Mouse (Mus musculus) kidney, postnatal 0 days (tissue): ENCODE data around the gene Mpp5. TPM values are rescaled to one million over a fixed set of nuclear protein-coding genes. Genes with fewer than 3 reads are reported as not detected.

Experiments used
- ATAC-seq: fragments of 200-750 bp; cut with Nextera tagmentation; replicated peaks from 2 replicates; pipeline ENCODE4 v1.8.0; 2017; ENCODE audit warnings: low read depth, moderate number of reproducible peaks, moderate TSS enrichment, moderate library complexity; ENCODE audit not compliant: low FRiP score
- DNase-seq: peaks from one replicate; pipeline ENCODE4 v3.0.0-alpha.2; 2016; ENCODE audit warnings: low spot score
- H3K27ac ChIP-seq: fragments of 300-500 bp; sonication (generic); 2 replicates; pipeline ENCODE4 v1.5.1; 2014; ENCODE audit warnings: mild to moderate bottlenecking
- H3K27me3 ChIP-seq: fragments of 300-500 bp; sonication (generic); 2 replicates; pipeline ENCODE4 v1.6.1; 2014; ENCODE audit warnings: low read length, mixed read lengths; ENCODE audit not compliant: insufficient read depth
- H3K36me3 ChIP-seq: fragments of 300-500 bp; sonication (generic); 2 replicates; pipeline ENCODE4 v1.6.1; 2014; ENCODE audit warnings: low read length, mixed read lengths; ENCODE audit not compliant: insufficient read depth
- H3K4me1 ChIP-seq: fragments of 300-500 bp; sonication (generic); replicated peaks from 2 replicates; pipeline ENCODE4 v1.6.1; 2014; ENCODE audit warnings: antibody characterized with exemption, low read length, mixed read lengths; ENCODE audit not compliant: insufficient read depth
- H3K4me2 ChIP-seq: fragments of 300-500 bp; sonication (generic); 2 replicates; pipeline ENCODE4 v1.6.1; 2014; ENCODE audit warnings: mild to moderate bottlenecking, low read length, moderate library complexity, mixed read lengths
- H3K4me3 ChIP-seq: fragments of 300-500 bp; sonication (generic); replicated peaks from 2 replicates; pipeline ENCODE4 v1.5.1; 2014; ENCODE audit warnings: low read depth, low read length
- H3K9ac ChIP-seq: fragments of 300-500 bp; sonication (generic); 2 replicates; pipeline ENCODE4 v1.6.1; 2014; ENCODE audit warnings: low read depth, low read length
- H3K9me3 ChIP-seq: fragments of 300-500 bp; sonication (generic); replicated peaks from 2 replicates; pipeline ENCODE4 v1.6.1; 2016; ENCODE audit warnings: low read length, inconsistent platforms, mixed read lengths
- CTCF ChIP-seq: IDR thresholded peaks from 2 replicates; pipeline ENCODE4 v1.5.1; 2016; ENCODE audit warnings: antibody characterized with exemption, low read depth, mild to moderate bottlenecking, moderate library complexity
- WGBS: fragments of 180-500 bp; shearing (Covaris S2); extraction: QIAGEN DNeasy Blood & Tissue Kit; methylation state at CpG from one replicate; pipeline ENCODE4 v1.1.7; 2014; 5-methylcytosine and 5-hydroxymethylcytosine counted together
- polyA plus RNA-seq: library from polyadenylated mRNA; unstranded; fragments of >200 nt; fragmentation: Nextera tagmentation; extraction: Ambion mirVana; gene quantifications from 2 replicates; pipeline ENCODE4 v1.2.1, GENCODE M21; 2015

Gene Mpp5
- polyA plus RNA-seq, 1 experiment from 2014 or later, result 28.5 TPM

- Histone ChIP-seq H3K9me3 (no peaks in the 10 kb centered on the region), H3K4me3 (peak within 1 kb of the TSS; percentile 75), H3K9ac (peak within 1 kb of the TSS; percentile 84), H3K27ac (peak within 1 kb of the TSS; percentile 90), H3K36me3 (no peaks in the 10 kb centered on the region), H3K4me2 (peak within 1 kb of the TSS; percentile 82), H3K4me1 (peaks cover 9% of the 10 kb centered on the region), H3K27me3 (no peaks in the 10 kb centered on the region)
- DNase-seq (peak; percentile 99), ATAC-seq (peak; percentile 100)
- under 1% methylated on average over 54 of the region's 55 CpGs for WGBS
- peak; percentile 89 for TF ChIP-seq CTCF
These were observed 113.0 kb downstream of the Mpp5 start, which contains the start of the genes Atp6v1d and Eif2s1 for GRCm38 (mm10) chr12:78861496-78862253. Gene Atp6v1d (minus strand): TSS chr12:78861638. Gene Eif2s1 (plus strand): TSS chr12:78861819.

GRCm38 (mm10) chr12:78862254-78862730, 113.6 kb downstream of the Mpp5 start:
- DNase-seq (peak; percentile 18), ATAC-seq (no peak; the same call in 1 of the 2 replicates)
- WGBS, result 0% methylated on average over 22 of the region's 22 CpGs
- Histone ChIP-seq H3K27ac (peak overlapping the region; percentile 90), H3K4me2 (peak overlapping the region; percentile 67), H3K27me3 (no peaks in the 10 kb centered on the region), H3K4me3 (peak overlapping the region; percentile 75), H3K9ac (peak overlapping the region; percentile 84), H3K9me3 (no peaks in the 10 kb centered on the region), H3K36me3 (no peaks in the 10 kb centered on the region), H3K4me1 (peaks cover 9% of the 10 kb centered on the region)
- no peak for TF ChIP-seq CTCF

GRCm38 (mm10) chr12:78865434-78865833, 116.7 kb downstream of the Mpp5 start:
- Histone ChIP-seq H3K27me3 (no peaks in the 10 kb centered on the region), H3K9ac (no peak overlapping the region), H3K4me1 (peaks cover 4% of the 10 kb centered on the region), H3K4me2 (no peak overlapping the region), H3K27ac (no peak overlapping the region), H3K9me3 (no peaks in the 10 kb centered on the region), H3K4me3 (no peak overlapping the region), H3K36me3 (peaks cover 15% of the 10 kb centered on the region)
- 97% methylated on average over 1 of the region's 1 CpGs for WGBS
- ATAC-seq, result no peak
- peak; percentile 40; the same call in 1 of the 2 replicates for TF ChIP-seq CTCF
- no peak for DNase-seq

DNA sequence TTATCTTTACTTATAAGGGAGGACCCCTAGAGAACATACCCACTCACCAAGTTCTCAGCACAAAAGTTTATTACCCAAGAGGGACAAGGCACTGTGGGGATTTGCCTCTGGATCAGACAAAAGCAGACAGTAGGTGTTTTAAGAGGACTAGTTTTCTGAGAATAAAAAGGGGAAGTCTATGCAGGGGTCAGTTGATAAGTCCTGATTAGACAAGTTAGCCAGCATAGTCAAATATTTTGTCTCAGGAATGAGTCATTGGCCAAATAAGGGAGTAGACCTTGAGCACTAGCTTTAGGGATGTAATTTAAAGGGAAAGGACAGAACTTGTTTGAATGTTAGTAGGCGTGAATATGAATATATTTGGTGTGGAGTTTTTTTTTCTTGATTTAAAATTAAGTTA, 119.4 kb downstream of the Mpp5 start:
- H3K9ac ChIP-seq, result no peak overlapping the region
- H3K4me2 ChIP-seq, result no peak overlapping the region
- no peak overlapping the region for H3K4me3 ChIP-seq
- no peak overlapping the region for H3K27ac ChIP-seq
- 81% methylated on average over 1 of the region's 1 CpGs for WGBS
- ATAC-seq (no peak), DNase-seq (no peak)
- H3K9me3 ChIP-seq, result no peaks in the 10 kb centered on the region
- no peak for TF ChIP-seq CTCF
- peaks cover 15% of the 10 kb centered on the region for H3K36me3 ChIP-seq
- H3K27me3 ChIP-seq, result no peaks in the 10 kb centered on the region
- peaks cover 2% of the 10 kb centered on the region; the same call in 1 of the 2 replicates for H3K4me1 ChIP-seq

GRCm38 (mm10) chr12:78874581-78874980, 125.9 kb downstream of the Mpp5 start:
- peaks cover 28% of the 10 kb centered on the region for H3K36me3 ChIP-seq
- DNase-seq (no peak), ATAC-seq (no peak)
- no peaks in the 10 kb centered on the region for H3K27me3 ChIP-seq
- no peak overlapping the region for H3K27ac ChIP-seq
- H3K4me3 ChIP-seq, result no peak overlapping the region
- H3K9ac ChIP-seq, result no peak overlapping the region
- H3K4me2 ChIP-seq, result no peak overlapping the region
- no peaks in the 10 kb centered on the region for H3K4me1 ChIP-seq
- TF ChIP-seq CTCF, result 0 out of 2 replicates have a peak, but pooled peaks have one; percentile 8
- no peaks in the 10 kb centered on the region for H3K9me3 ChIP-seq
- 98% methylated on average over 3 of the region's 3 CpGs for WGBS

DNA sequence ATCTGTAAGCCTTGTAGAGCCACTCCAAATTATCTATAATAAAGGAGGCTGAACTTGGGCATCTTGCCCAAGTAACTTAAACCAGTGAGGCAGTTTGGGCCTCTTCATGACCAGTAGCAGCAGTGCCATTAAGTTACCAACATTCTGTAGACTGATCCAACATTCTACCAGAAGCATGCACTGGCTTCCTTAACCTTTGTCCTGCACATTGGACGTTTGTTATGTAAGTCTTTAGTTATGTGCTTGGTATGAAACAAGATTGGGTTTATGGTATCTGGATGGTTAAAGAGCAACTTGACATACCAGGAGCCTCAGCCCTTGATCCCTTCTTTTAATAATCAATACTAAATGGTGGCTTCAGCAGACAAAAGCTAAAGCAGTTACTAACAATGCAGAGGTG, 141.4 kb downstream of the Mpp5 start:
- no peak overlapping the region for H3K4me2 ChIP-seq
- 57% methylated on average over 1 of the region's 1 CpGs for WGBS
- H3K27ac ChIP-seq, result no peak overlapping the region
- DNase-seq (no peak), ATAC-seq (no peak)
- no peak for TF ChIP-seq CTCF
- H3K9me3 ChIP-seq, result no peaks in the 10 kb centered on the region
- H3K9ac ChIP-seq, result no peak overlapping the region
- H3K4me3 ChIP-seq, result no peak overlapping the region
- no peaks in the 10 kb centered on the region for H3K4me1 ChIP-seq
- H3K27me3 ChIP-seq, result no peaks in the 10 kb centered on the region
- H3K36me3 ChIP-seq, result peaks cover 6% of the 10 kb centered on the region; the same call in 1 of the 2 replicates

Other genes with a start within 250 kb of the Mpp5 start
- 0.14 TPM in 1 of 2 replicates, not detected in the other for gene Fam71d, start 57.4 kb upstream of the Mpp5 start, polyA plus RNA-seq
- gene Atp6v1d, start 112.7 kb downstream of the Mpp5 start, polyA plus RNA-seq, result 111 and 121 TPM in 2 replicates
- gene Eif2s1, start 112.9 kb downstream of the Mpp5 start, polyA plus RNA-seq, result 151 TPM in 2 replicates
- gene Plek2, start 158.1 kb downstream of the Mpp5 start, polyA plus RNA-seq, result 5.3 TPM in 2 replicates